Mouse (Mus musculus): ENCODE data around the gene Foxp1. TPM values are rescaled to one million over a fixed set of nuclear protein-coding genes. Genes with fewer than 3 reads are reported as not detected.

Gene Foxp1
- total RNA-seq, 2 experiments from 2014 or later, result 21.9 to 35.8 TPM

- DNase-seq, result no peak
Observed at GRCm38 (mm10) chr6:99328146-99328545, 194.4 kb downstream of the Foxp1 start.

- peak; percentile 34 for DNase-seq
Observed at GRCm38 (mm10) chr6:99327721-99328120, 194.8 kb downstream of the Foxp1 start.

DNA sequence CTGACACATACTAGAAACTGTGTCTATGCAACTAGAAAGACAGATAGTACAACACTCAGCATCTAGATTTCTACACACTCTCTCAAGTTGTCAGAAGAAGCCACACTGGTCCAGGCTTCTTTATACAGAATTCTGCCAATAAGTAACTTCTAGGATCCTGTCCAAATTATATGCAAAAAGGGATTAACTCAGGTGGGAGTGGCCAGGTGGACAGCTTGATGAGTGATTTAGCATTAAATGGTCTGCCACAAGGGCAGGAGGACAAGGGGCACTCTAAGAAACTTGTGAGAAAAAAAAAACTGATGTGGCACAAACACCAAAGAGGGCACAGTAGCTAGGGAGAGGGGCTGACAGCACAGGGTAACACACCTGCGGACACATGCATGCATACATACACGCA, 196.6 kb downstream of the Foxp1 start:
- no peak for DNase-seq

DNA sequence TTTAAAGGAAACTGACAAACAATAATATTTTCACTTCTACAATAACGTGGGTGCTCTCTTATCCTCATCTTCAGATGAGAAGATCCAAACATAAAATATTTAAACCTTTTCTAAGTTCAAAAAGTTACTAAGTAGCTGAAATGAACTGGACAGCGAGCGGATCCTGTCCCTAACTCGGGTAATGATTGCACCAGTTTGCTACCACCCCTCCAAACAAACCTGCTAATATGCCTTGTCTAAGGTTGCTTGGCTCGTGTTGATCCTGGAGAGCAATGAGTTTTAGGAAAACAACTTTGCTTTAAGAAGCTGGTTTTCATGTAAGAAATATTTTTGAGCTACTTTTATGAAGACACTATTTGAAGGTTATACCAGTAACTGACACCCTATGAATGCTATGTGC, 197.1 kb downstream of the Foxp1 start:
- DNase-seq, result no peak

DNA sequence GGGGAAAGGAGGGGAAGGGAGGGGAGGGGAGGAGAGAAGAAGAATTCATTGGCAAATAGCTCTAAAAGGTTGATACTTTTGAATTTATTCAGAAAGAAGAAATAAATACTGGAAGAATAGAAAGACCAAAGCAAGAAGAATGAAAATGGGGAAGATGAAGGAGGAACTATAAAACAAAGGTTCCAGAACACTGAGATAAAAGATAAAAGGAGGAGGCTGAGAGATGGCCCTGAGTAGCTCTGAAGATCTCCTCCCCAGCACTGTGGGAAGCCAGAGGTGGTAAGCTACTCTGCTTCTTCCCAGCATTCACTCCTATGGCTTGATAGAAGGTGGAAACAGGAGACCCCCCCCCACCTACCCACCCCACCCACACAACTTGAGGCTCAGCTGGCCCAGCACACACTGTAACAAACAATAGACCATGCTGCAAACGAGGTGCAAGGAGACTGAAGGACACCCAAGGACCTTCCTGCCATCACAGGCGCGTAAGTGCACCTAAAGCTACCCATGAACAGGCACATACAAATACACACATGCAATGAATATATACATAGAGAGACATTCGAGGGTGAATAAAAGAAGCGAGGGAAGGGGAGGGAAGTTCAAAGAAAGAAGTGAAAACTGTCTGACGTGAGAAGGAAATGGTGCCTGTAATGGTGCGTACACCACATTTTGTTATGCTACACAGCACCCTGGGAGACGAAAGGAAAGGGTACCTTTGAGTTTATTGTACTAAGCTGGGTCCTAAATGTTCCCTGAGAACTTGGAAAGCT, 200.2 kb downstream of the Foxp1 start:
- no peak for DNase-seq

GRCm38 (mm10) chr6:99320444-99320843, 202.1 kb downstream of the Foxp1 start:
- DNase-seq, result no peak

- DNase-seq, result no peak
Observed at GRCm38 (mm10) chr6:99319415-99320405, 202.8 kb downstream of the Foxp1 start.

- no peak for DNase-seq
Observed at GRCm38 (mm10) chr6:99314746-99315145, 207.8 kb downstream of the Foxp1 start.

GRCm38 (mm10) chr6:99310529-99310928, 212.0 kb downstream of the Foxp1 start:
- no peak for DNase-seq

- no peak for DNase-seq
Observed at GRCm38 (mm10) chr6:99310171-99310500, 212.4 kb downstream of the Foxp1 start.

DNA sequence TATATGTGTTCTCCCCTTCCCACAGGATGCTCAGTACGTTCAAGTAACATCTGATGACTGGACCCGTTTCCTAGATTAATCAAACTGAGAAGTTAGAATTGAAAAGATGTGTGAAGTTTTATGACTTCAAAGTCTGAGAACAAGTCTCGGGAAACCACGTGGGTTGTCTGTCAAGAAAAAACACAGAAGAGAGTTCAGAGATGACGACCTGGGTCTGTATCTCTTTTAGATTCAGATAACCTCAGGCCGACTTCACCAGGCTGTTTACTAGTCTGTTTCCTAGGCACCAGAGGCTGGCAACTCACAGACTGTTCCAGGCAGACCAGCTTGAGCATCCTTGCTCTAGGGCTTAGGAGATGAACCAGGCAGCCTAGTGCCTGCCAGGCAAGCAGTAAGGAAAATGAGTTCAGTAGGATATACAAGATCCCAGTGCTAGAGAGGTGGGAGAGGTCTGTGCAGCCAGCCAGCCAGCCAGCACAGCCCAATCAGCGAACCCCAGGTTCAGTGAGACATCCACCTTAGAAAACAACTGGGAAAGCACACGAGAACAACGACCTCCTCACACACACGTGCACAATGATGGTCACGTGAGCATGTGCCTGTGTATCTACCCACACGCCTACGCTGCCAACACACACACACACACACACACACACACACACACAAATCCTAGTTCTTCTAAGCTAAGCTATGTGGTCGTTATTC, 212.9 kb downstream of the Foxp1 start:
- no peak for DNase-seq

DNA sequence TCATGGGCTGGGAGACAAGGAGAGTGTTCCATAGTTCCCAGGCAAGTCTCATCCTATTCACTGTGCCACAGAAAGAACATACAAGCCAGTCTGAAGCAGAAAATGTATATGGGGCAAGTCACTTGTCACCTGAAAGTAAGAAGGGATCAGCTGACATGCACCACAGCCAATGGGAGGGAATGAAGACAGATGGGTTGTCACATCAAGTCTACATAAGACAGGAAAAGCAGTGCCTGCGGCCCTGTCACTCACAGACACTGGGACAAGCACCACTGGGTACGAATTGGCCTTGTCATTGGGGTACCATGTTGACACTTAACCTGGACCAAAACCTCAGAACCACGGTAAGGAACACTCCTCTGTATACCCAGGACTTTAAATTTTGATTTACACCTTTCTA, 216.8 kb downstream of the Foxp1 start:
- DNase-seq, result no peak

GRCm38 (mm10) chr6:99305236-99305635, 217.3 kb downstream of the Foxp1 start:
- DNase-seq, result no peak

GRCm38 (mm10) chr6:99302662-99303435, 219.7 kb downstream of the Foxp1 start:
- no peak for DNase-seq

GRCm38 (mm10) chr6:99301923-99302322, 220.6 kb downstream of the Foxp1 start:
- DNase-seq, result no peak

GRCm38 (mm10) chr6:99300235-99300634, 222.3 kb downstream of the Foxp1 start:
- no peak for DNase-seq

DNA sequence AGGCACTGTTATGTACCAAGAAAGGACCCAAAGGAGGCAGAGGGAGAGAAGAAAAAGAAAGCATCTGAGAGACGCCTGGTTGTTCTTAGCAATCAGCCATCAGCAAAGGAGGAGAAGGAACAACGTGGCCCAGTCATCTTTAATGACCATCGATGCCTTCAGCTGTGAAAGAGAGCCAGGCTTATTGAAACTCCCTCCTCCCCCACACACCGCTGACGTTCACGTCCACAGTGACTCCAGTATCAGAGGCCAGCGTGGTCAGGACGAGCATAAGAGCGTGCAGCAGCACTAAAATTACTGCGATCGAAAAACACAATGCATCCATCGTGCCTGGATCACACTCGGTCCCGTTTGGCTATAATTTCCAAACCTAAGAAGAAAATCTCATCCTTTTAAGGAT, 223.3 kb downstream of the Foxp1 start:
- no peak for DNase-seq

DNA sequence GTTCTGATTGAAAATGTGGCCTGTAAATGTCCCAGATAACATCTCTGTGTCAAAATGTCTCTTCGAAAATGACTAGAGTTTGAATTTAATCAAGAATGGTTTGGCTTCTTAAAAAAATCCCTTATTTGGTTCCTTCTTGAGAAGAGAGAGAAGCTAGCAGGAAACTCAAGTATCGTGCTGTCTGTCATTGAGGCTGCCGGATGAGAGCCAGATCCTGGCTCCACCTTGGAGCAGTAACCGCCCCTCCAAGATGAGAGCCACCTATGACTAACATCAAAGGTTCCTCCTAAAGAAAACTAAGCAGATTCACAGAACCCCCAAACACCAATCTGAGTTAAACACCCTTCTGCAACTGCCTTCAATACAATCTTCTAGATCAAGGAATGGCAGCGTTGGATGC, 225.0 kb downstream of the Foxp1 start:
- DNase-seq, result no peak

GRCm38 (mm10) chr6:99295495-99295894, 227.0 kb downstream of the Foxp1 start:
- DNase-seq, result no peak

GRCm38 (mm10) chr6:99289220-99289619, 233.3 kb downstream of the Foxp1 start:
- no peak for DNase-seq

DNA sequence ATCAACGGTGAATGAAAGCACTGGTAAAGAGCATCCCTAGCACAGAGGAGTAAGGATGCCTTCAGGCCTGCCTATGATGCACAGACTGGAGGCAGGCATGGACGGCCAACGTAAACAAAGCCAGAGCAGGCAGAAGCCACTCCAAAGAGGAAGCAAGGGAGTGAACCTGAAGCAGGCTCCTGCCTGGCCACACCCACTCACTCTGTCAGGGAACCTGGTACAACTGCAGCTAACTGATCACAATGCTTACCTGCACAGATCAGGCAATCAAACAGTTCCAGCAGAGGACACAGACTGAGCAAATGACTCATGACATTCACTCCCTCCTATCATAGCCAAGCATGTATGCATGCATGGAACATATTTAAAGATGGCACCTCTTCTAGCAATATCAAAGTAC, 237.5 kb downstream of the Foxp1 start:
- no peak for DNase-seq

DNA sequence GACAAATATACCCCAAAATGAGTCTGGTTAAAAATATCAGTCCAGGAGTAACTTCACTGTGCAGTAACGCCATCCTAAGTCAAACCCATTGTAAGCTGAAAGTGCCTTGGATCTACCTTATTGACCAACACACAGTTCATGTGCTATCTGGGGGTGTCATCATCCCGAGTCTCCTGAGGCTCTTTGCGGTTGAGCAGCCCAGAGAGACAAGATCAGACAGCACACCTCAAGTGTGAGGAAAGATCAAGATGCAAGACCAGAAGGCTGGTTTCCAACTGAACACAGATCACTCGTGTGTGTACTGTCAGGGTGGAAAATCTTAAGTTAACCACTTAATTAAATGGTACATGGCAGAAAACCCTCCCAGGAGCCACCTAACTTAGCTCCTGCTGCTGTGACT, 238.5 kb downstream of the Foxp1 start:
- no peak for DNase-seq

Data from gastrocnemius, postnatal 10 days (tissue).